In the genomic region with DNA sequence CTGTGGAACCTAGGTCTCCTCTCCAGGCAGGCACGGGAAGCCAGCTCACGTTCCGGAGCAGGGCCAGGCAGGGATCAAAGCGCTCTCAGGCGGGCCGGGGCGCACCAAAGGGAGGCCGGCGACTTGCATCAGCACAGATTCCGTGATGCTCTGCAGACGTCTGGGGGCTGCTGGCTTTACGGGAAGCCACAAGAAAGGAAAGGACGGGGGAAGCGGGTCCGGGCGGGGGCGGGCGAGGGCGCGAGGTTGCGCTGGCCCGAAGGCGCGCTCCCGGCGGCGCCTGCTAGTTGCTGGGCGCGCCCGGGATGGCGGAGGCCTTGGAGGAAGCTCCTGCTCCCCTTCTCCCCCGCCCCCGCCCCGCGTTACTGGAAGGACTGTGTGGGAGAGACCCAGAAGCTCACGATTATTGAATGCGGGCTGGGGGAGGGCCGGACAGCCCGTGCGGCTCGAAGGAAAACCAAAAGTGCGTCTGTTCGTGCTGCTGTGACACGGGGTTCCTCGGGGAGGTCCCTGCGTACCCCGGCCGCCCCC, we compare ENCODE assay signal across 8 mouse cellular contexts. TPM values are rescaled to one million over a fixed set of nuclear protein-coding genes. Genes with fewer than 3 reads are reported as not detected.
DNase-seq lines count a peak whose midpoint lies in the region; ATAC-seq lines count a peak whose summit lies in the region.

No protein-coding gene starts in this region.

- no peaks in the 10 kb centered on the region for H3K36me3 ChIP-seq in hindbrain, embryonic 11.5 days (ENCODE audit: control insufficient read depth, insufficient read depth, low read length)
- no peaks in the 10 kb centered on the region for H3K36me3 ChIP-seq in lung, embryonic 16.5 days (ENCODE audit: control insufficient read depth, insufficient read depth, low read length)

- H3K27ac ChIP-seq in hindbrain, embryonic 11.5 days (ENCODE audit: low read depth, low read length): 0 out of 2 replicates have a peak overlapping the region, but pooled peaks have one; percentile 24
- peak overlapping the region; percentile 100 for H3K27ac ChIP-seq in lung, embryonic 16.5 days (ENCODE audit: low read length)

- H3K9me3 ChIP-seq in hindbrain, embryonic 11.5 days (ENCODE audit: control insufficient read depth, low read length): no peaks in the 10 kb centered on the region
- no peaks in the 10 kb centered on the region for H3K9me3 ChIP-seq in lung, embryonic 16.5 days (ENCODE audit: control insufficient read depth, low read length)

- under 1% methylated on average over 19 of the region's 48 CpGs for WGBS in hindbrain, embryonic 11.5 days
- WGBS in lung, embryonic 16.5 days: 2% methylated on average over 41 of the region's 48 CpGs

- H3K4me2 ChIP-seq in hindbrain, embryonic 11.5 days (replicated peaks; ENCODE audit: low read depth, low read length): peak overlapping the region; percentile 93
- H3K4me2 ChIP-seq in lung, embryonic 16.5 days (ENCODE audit: low read depth, low read length): peak overlapping the region; percentile 66

- peak; percentile 50 for ATAC-seq in hindbrain, embryonic 11.5 days (ENCODE audit: low FRiP score)
- ATAC-seq in lung, embryonic 16.5 days (ENCODE audit: low read depth): peak; percentile 13; the same call in 1 of the 2 replicates

- H3K27me3 ChIP-seq in hindbrain, embryonic 11.5 days (ENCODE audit: control insufficient read depth, insufficient read depth, low read length): peaks cover 45% of the 10 kb centered on the region
- H3K27me3 ChIP-seq in lung, embryonic 16.5 days (ENCODE audit: control insufficient read depth, insufficient read depth, low read depth, low read length): no peaks in the 10 kb centered on the region; the same call in 1 of the 2 replicates

- peak overlapping the region; percentile 62 for H3K9ac ChIP-seq in hindbrain, embryonic 11.5 days (ENCODE audit: low read depth, low read length)
- peak overlapping the region; percentile 81 for H3K9ac ChIP-seq in lung, embryonic 16.5 days (ENCODE audit: low read length)

- H3K4me3 ChIP-seq in hindbrain, embryonic 11.5 days (ENCODE audit: low read depth, low read length): peak overlapping the region; percentile 47
- H3K4me3 ChIP-seq in lung, embryonic 16.5 days (ENCODE audit: low read length): peak overlapping the region; percentile 65

- DNase-seq in Muller cell, postnatal 12 days (ENCODE audit: inconsistent ontology term): peak; percentile 92
- DNase-seq in cerebellum, adult 9-10 months: peak; percentile 65
- peak; percentile 27 to 46 for DNase-seq in frontal cortex, postnatal 14 days (ENCODE audit: low spot score in 2 of 2)
- peak; percentile 70 for DNase-seq in hindbrain, embryonic 11.5 days (ENCODE audit: low spot score)
- peak; percentile 48 to 61 for DNase-seq in layer of hippocampus, postnatal 10 days (ENCODE audit: low spot score in 2 of 2)
- DNase-seq in ovary, postnatal 10 days (ENCODE audit: low spot score): peak; percentile 72
- peak; percentile 65 for DNase-seq in urinary bladder, postnatal 25 days (ENCODE audit: low spot score)

- peaks cover 3% of the 10 kb centered on the region; the same call in 1 of the 2 replicates for H3K4me1 ChIP-seq in hindbrain, embryonic 11.5 days (replicated peaks; ENCODE audit: control insufficient read depth, insufficient read depth, low read length)
- peaks cover 14% of the 10 kb centered on the region for H3K4me1 ChIP-seq in lung, embryonic 16.5 days (replicated peaks; ENCODE audit: control insufficient read depth, insufficient read depth, low read length)

RNA-seq across cellular contexts. Expression of a gene that starts 2.6 kb away (rescaled TPM):
- 0.67 and 1.1 TPM in 2 replicates for polyA plus RNA-seq in hindbrain, embryonic 11.5 days (2014; fragmentation: Nextera tagmentation; extraction: Ambion mirVana)
- total RNA-seq in layer of hippocampus, postnatal 10 days (2021): 10 to 100 TPM; 51.7 to 54.5 TPM
- polyA plus RNA-seq in lung, embryonic 16.5 days (2015; fragmentation: Nextera tagmentation; extraction: Ambion mirVana): 3.4 and 4.7 TPM in 2 replicates

Comparison
In these comparisons a context has a peak if more than half of its experiments do, and no peak if none do; other contexts are left out.
1. Peak in every context shown above with its lines: DNase-seq, ATAC-seq, H3K4me3 ChIP-seq and H3K27ac ChIP-seq.
2. DNase-seq: peak in every context shown above with its lines; median percentile 92 in Muller cell, postnatal 12 days; 72 in ovary, postnatal 10 days; 70 in hindbrain, embryonic 11.5 days; 65 in cerebellum, adult 9-10 months; 65 in urinary bladder, postnatal 25 days; 54 in layer of hippocampus, postnatal 10 days; 36 in frontal cortex, postnatal 14 days.